Mouse (Mus musculus): ENCODE data around the gene Fam71e2.

Gene Fam71e2

DNA sequence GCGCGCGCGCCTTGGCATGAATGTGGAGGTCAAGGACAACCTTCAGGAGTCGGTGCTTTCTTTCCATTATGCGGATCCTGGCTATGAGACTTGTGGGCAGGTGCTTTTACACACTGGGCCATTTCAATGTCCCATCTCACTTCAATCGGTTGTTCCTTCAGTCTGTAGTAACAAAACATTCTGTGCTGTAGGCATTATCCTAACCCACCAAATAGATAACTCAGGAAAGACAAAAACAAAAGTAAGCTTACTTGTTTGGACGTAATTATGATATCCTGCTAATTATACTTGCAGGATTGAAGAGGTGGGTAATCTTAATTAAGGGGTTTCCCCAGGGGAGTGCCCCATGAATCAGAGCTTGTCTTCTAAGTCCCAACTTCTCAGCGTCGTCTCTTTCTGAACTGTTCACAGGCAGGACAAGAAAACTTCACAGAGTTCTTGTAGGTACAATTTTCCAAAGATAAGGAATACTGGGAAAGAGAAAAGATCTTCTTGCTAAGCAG lies 32.0 kb downstream of the Fam71e2 start:
- DNase-seq (ENCODE audit: low spot score in 2 of 2): no peak

DNA sequence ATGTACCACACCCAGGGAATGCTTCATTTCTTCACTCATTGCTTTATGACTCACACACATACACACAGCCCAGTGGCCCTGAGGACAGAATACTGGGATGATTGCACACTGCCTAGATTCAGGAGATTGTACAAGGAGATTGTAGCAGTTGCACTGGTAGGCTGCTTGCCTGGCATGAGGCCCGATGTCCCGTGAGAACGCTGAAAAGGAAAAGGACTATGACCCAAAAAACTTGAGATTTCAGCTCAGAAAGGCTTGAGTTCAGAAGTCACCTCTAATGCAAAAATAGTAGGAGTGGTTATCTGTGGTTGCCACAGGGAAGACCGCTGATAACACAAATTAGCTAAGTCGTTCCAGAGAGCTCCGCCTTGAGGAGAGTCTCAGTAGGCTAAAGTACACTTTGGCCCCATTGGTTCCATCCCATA lies 38.1 kb downstream of the Fam71e2 start:
- DNase-seq (ENCODE audit: low spot score in 2 of 2): no peak

DNA sequence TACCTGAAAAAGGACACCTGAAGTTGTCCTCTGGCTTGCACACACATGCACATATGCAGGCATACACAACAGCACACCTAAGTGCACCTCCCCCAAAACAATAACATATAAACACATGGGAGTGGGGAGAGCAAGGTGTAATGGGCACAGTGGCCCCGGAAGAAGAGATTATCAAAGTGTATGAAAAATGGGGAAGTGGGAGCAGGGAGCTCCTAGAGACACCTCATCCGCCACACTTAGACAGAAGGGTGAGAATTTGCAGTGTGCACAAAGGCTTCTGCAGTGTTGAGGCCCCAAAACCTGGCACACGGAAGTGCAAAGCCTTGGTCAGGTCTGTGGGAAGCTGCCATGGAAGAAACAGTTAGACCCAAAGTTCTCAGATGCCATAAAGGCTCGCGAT lies 40.0 kb downstream of the Fam71e2 start:
- no peak for DNase-seq (ENCODE audit: low spot score in 2 of 2)

DNA sequence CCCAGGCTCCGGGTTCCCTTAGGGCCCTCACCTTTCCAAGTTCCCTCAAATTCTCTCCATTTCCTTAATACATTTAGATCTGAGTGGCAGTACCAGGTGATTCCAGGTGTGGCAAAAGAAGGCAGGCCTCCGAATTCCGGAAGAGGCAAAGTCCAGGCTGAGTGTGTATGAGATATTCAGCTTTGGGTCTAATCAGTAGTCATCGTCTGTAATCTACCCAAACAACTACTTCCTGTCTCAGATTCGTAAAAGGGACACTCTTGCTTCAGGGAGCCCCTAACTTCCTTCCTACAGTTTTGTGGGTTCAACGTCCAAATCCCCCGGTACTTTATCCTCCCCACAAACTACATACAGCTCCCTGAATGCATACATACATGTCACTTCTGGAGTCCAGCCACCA lies 45.9 kb downstream of the Fam71e2 start, which contains the start of gene Tmem150b:
Gene Tmem150b (minus strand): TSS at position 81 of the 400 bp plus-strand sequence.
- DNase-seq (ENCODE audit: low spot score in 2 of 2): no peak

DNA sequence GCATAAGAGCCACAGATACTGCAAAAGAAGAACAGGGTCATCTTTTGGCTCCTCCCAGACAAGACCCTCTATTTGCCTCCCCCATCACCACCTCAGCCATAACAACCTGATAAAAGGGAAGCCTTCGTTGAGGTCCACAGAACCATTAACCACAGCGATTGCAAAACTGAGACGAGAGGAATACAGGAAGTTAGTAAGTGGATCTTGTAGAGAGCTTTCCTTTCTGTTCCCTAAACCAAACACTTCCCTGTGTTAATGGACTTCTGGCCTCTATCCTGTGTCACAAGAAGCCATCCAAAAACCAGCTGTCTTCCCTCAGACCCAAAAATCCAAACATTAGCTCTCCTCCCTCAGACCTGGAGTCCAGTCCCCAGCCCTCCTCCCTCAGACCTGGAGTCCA lies 46.7 kb downstream of the Fam71e2 start:
- DNase-seq (ENCODE audit: low spot score in 2 of 2): no peak

DNA sequence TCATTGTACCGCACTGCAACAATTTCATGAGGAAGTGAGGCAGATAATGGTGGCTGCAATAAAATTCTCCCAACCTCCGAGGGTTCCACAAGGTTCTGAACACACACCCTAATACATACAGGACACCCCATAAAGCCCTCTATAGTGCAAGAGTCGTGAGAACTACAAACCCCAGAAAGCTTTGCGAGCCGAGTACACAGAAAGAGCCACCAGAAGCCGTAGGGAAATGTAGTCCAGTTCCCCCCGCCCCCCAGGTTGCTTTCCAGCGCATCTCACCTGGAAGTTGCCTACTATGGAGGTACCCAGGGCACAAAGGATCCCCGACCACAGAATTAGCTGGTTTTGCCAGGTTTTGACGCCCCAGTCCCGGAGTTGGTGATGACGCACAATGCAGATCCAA lies 47.6 kb downstream of the Fam71e2 start:
- peak in 1 of 2 experiments; percentile 45 for DNase-seq (ENCODE audit: low spot score in 2 of 2)

DNA sequence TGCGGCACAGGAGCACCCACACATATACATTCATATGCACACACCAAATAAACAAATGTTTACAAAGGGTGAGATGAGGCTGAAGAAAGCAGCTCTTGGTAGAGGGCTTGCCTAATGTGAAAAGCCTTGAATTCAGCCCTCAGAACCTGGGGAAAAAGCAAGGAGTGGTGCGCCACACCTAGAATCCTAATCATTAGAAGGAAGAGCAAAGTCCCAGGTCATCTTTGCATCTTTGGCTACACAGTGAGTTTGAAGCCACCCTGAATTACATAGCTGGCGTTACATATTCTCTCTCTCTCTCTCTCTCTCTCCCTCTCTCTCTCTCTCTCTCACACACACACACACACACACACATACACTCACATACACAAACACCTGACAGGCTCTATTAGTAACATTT lies 51.8 kb downstream of the Fam71e2 start:
- DNase-seq (ENCODE audit: low spot score in 2 of 2): no peak

DNA sequence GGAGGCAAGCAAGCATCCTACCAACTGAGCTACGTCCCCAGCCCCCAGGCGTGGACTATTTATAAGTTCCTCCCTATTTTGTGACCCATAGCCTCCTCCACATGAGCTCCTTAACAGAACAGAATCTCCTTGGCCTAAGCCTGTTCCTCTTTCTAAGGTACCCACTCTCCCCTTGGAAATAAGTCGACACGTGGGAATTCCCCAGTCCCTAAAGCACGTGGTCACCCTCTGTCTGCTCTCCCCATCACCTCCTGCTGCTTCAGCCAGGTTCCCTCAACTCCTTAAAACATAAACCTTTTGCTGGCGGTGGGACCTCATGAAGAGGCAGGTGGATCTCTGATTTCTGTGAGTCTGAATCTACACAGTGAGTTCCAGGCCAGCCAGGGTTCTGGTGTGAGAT lies 54.1 kb downstream of the Fam71e2 start:
- DNase-seq (ENCODE audit: low spot score in 2 of 2): no peak

GRCm38 (mm10) chr7:4712594-4712993 lies 58.5 kb downstream of the Fam71e2 start:
- DNase-seq (ENCODE audit: low spot score in 2 of 2): no peak

DNA sequence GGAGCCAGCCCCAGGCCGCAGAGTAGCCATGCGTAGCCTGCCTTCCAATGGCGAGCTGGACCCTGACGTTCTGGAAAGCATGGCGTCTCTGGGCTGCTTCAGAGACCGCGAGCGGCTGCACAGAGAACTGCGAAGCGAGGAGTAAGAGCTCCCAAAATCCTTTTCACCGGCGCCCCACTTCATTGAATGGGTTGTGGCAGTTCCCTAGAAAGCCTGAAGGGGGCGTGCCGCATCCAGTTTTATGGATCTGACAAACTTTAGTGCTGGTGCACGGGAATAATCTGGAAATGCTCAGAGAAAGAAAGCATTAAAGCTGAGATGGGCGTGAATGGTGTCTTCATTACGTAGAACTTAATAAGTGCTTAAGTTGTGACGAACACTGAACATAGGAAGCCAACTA lies 66.0 kb downstream of the Fam71e2 start:
- no peak for DNase-seq (ENCODE audit: low spot score in 2 of 2)

All from right cerebral cortex, postnatal 36 days (tissue).